Mouse (Mus musculus) testis, adult 2 months (tissue): ENCODE results near the gene Ugt1a9. TPM values are rescaled to one million over a fixed set of nuclear protein-coding genes. Genes with fewer than 3 reads are reported as not detected.
A peak's percentile ranks its signal among the peaks of the same experiment; 100 is the strongest.
"Not testable (repeated sequence)": the region's sequence is repeated elsewhere in the genome, so short reads cannot be mapped to it uniquely, and the experiment has no call there.

ENCODE experiments used
- H3K27ac ChIP-seq: fragments of 200-500 bp; 2 replicates; pipeline ENCODE4 v1.5.1; 2012; ENCODE audit warnings: low read depth, low read length; ENCODE audit not compliant: control insufficient read depth, insufficient read depth
- H3K27me3 ChIP-seq: fragments of 200-500 bp; 2 replicates; pipeline ENCODE4 v1.6.1; 2012; ENCODE audit warnings: mild to moderate bottlenecking, low read length, moderate library complexity; ENCODE audit not compliant: control insufficient read depth, insufficient read depth
- H3K36me3 ChIP-seq: fragments of 200-500 bp; 2 replicates; pipeline ENCODE4 v1.6.1; 2012; ENCODE audit warnings: mild to moderate bottlenecking, low read length; ENCODE audit not compliant: control insufficient read depth, insufficient read depth
- H3K4me1 ChIP-seq: fragments of 200-500 bp; 2 replicates; pipeline ENCODE4 v1.6.1; 2012; ENCODE audit warnings: low read length; ENCODE audit not compliant: control insufficient read depth, insufficient read depth
- H3K4me3 ChIP-seq: fragments of 200-500 bp; 2 replicates; pipeline ENCODE4 v1.5.1; 2012; ENCODE audit warnings: low read depth, mild to moderate bottlenecking, low read length, moderate library complexity, mixed read lengths; ENCODE audit not compliant: control insufficient read depth
- CTCF ChIP-seq: fragments of 200-500 bp; IDR thresholded peaks from 2 replicates; pipeline ENCODE4 v1.5.1; 2012; ENCODE audit warnings: low read depth, mild to moderate bottlenecking, inconsistent platforms, low read length, moderate library complexity; ENCODE audit not compliant: control insufficient read depth, insufficient read depth, insufficient replicate concordance
- POLR2A ChIP-seq: fragments of 200-500 bp; IDR thresholded peaks from 2 replicates; pipeline ENCODE4 v1.6.1; 2012; ENCODE audit warnings: low read depth, mild to moderate bottlenecking, inconsistent platforms, low read length, moderate library complexity; ENCODE audit not compliant: control insufficient read depth
- polyA plus RNA-seq: library from polyadenylated mRNA; depleted of rRNA; stranded (reverse); fragments of >200 nt; gene quantifications from 2 replicates; pipeline ENCODE4 v1.2.3, GENCODE M21; 2012

Ugt1a9 gene
- polyA plus RNA-seq, 1 experiment, result 0.06 TPM

- H3K4me3 ChIP-seq, result no peak overlapping the region
- TF ChIP-seq CTCF (no peak), POLR2A (no peak)
- H3K27ac ChIP-seq, result no peak overlapping the region
- H3K4me1 ChIP-seq, result no peaks in the 10 kb centered on the region
- H3K27me3 ChIP-seq, result no peaks in the 10 kb centered on the region
- no peaks in the 10 kb centered on the region for H3K36me3 ChIP-seq
Observed at GRCm38 (mm10) chr1:88074471-88074870, 3.9 kb downstream of the Ugt1a9 start.

GRCm38 (mm10) chr1:88077128-88077527 lies 6.5 kb downstream of the Ugt1a9 start:
- H3K27me3 ChIP-seq, result no peaks in the 10 kb centered on the region

GRCm38 (mm10) chr1:88081670-88082069 lies 11.1 kb downstream of the Ugt1a9 start:
- Histone ChIP-seq H3K4me3 (no peak overlapping the region), H3K36me3 (no peaks in the 10 kb centered on the region), H3K4me1 (no peaks in the 10 kb centered on the region), H3K27ac (no peak overlapping the region), H3K27me3 (no peaks in the 10 kb centered on the region)
- TF ChIP-seq POLR2A, result no peak
- no peak for TF ChIP-seq CTCF

More at GRCm38 (mm10) chr1:88077128-88077527, 6.5 kb downstream of the Ugt1a9 start:
- no peak overlapping the region for H3K4me3 ChIP-seq
- no peak for TF ChIP-seq CTCF
- TF ChIP-seq POLR2A, result no peak
- no peaks in the 10 kb centered on the region for H3K36me3 ChIP-seq
- no peak overlapping the region for H3K27ac ChIP-seq
- no peaks in the 10 kb centered on the region for H3K4me1 ChIP-seq

GRCm38 (mm10) chr1:88086125-88086524 lies 15.5 kb downstream of the Ugt1a9 start:
- TF ChIP-seq CTCF (no peak), POLR2A (no peak)
- H3K4me1 ChIP-seq, result no peaks in the 10 kb centered on the region
- H3K27me3 ChIP-seq, result no peaks in the 10 kb centered on the region
- no peaks in the 10 kb centered on the region for H3K36me3 ChIP-seq
- H3K27ac ChIP-seq, result no peak overlapping the region
- no peak overlapping the region for H3K4me3 ChIP-seq

GRCm38 (mm10) chr1:88087513-88087912 lies 16.9 kb downstream of the Ugt1a9 start, which contains the start of gene Ugt1a8:
TSS of gene Ugt1a8 (plus strand) at chr1:88087813.
- H3K27me3 ChIP-seq, result no peaks in the 10 kb centered on the region
- H3K4me1 ChIP-seq, result no peaks in the 10 kb centered on the region
- TF ChIP-seq POLR2A (no peak), CTCF (no peak)

GRCm38 (mm10) chr1:88092341-88092740 lies 21.7 kb downstream of the Ugt1a9 start:
- H3K4me1 ChIP-seq, result no peaks in the 10 kb centered on the region

More at GRCm38 (mm10) chr1:88087513-88087912, 16.9 kb downstream of the Ugt1a9 start, which contains the start of gene Ugt1a8:
- Histone ChIP-seq H3K27ac (no peak within 1 kb of the TSS), H3K36me3 (no peaks in the 10 kb centered on the region), H3K4me3 (no peak within 1 kb of the TSS)

GRCm38 (mm10) chr1:88094270-88094676 lies 23.7 kb downstream of the Ugt1a9 start:
- not testable (repeated sequence) for H3K36me3 ChIP-seq, H3K27ac ChIP-seq, H3K4me1 ChIP-seq, H3K27me3 ChIP-seq, H3K4me3 ChIP-seq
- peak; percentile 32; the same call in 1 of the 2 replicates for TF ChIP-seq CTCF

More at GRCm38 (mm10) chr1:88092341-88092740, 21.7 kb downstream of the Ugt1a9 start:
- Histone ChIP-seq H3K27ac (no peak overlapping the region), H3K4me3 (no peak overlapping the region), H3K36me3 (no peaks in the 10 kb centered on the region), H3K27me3 (no peaks in the 10 kb centered on the region)
- TF ChIP-seq POLR2A, result no peak
- no peak for TF ChIP-seq CTCF
